27 mouse cellular contexts compared by ENCODE assay signal in genomic region chr6:143157401-143157800, GRCm38 (mm10). TPM values are rescaled to one million over a fixed set of nuclear protein-coding genes. Genes with fewer than 3 reads are reported as not detected.
DNase-seq lines count a peak whose midpoint lies in the region; ATAC-seq and TF ChIP-seq lines count a peak whose summit lies in the region.
"Had no signal": no experiment of that assay in that cellular context is flagged by ENCODE, and none has a peak within 500 bp of the region (broad histone marks: within the 10 kb centered on the region; RNA-seq: fewer than 3 reads in every experiment).

No protein-coding gene starts in this region.

- in situ Hi-C loops in ES-E14 (cut with MboI; ENCODE audit: low sequenced_read_pairs in 2 of 2, unreplicated experiment in 2 of 2), result no loop called here

- H3K27me3 ChIP-seq in midbrain, embryonic 11.5 days (ENCODE audit: control insufficient read depth, insufficient read depth, low read length), result no peaks in the 10 kb centered on the region
- H3K27me3 ChIP-seq in midbrain, embryonic 13.5 days, result no peaks in the 10 kb centered on the region; the same call in 1 of the 2 replicates
- H3K27me3 ChIP-seq in ES-Bruce4 (ENCODE audit: control insufficient read depth, insufficient read depth, low read length, poor library complexity, severe bottlenecking), result no peaks in the 10 kb centered on the region
- H3K27me3 ChIP-seq: CH12.LX; hindbrain, embryonic 13.5 days; intestine, embryonic 15.5 days; Patski had no signal

- peak; percentile 59; the same call in 1 of the 2 replicates for TF ChIP-seq EP300 in ES-Bruce4 (IDR thresholded peaks at IDR 0.05; ENCODE audit: insufficient read depth, low read depth, low read length)

- H3K4me3 ChIP-seq in midbrain, embryonic 11.5 days (ENCODE audit: low read depth, low read length), result no peak overlapping the region
- H3K4me3 ChIP-seq in midbrain, embryonic 13.5 days (replicated peaks), result no peak overlapping the region
- H3K4me3 ChIP-seq in ES-Bruce4 (ENCODE audit: low read depth, low read length) (no peak overlapping the region), ES-E14 (ENCODE audit: insufficient read depth in 1 of 2, low read depth in 1 of 2, low read length in 2 of 2, poor library complexity in 1 of 2, severe bottlenecking in 1 of 2) (no peak overlapping the region)
- H3K4me3 ChIP-seq: forebrain, embryonic 10.5 days; forebrain, embryonic 13.5 days; hindbrain, embryonic 10.5 days; hindbrain, embryonic 13.5 days; intestine, embryonic 15.5 days had no signal

- TF ChIP-seq CTCF in ES-Bruce4 (IDR thresholded peaks at IDR 0.05; ENCODE audit: low read depth, low read length), result no peak

- no peak for TF ChIP-seq POLR2A in ES-Bruce4 (IDR thresholded peaks at IDR 0.05; ENCODE audit: insufficient read depth, low read length)

- peak; percentile 35 for DNase-seq in midbrain, embryonic 11.5 days (ENCODE audit: low spot score, missing footprints)
- DNase-seq in ES-E14 (ENCODE audit: low read depth, low spot score), result no peak
- no peak for DNase-seq in kidney, adult 8-10 months
- DNase-seq in spleen, postnatal 4 days (ENCODE audit: low spot score in 2 of 2), result no peak
- DNase-seq: adrenal gland, adult 8-10 months; adrenal gland, postnatal 25 days; cerebellum, adult 11-12 months; cerebellum, adult 8-10 months; cerebellum, postnatal 10 days; cerebellum, postnatal 36 days; gastrocnemius, postnatal 10 days; gastrocnemius, postnatal 36 days; heart, postnatal 36 days had no signal

- no peaks in the 10 kb centered on the region for H3K36me3 ChIP-seq in midbrain, embryonic 11.5 days (ENCODE audit: control insufficient read depth, insufficient read depth, low read length)
- H3K36me3 ChIP-seq in midbrain, embryonic 13.5 days, result no peaks in the 10 kb centered on the region
- H3K36me3 ChIP-seq in ES-Bruce4 (ENCODE audit: control insufficient read depth, insufficient read depth, low read length, poor library complexity, severe bottlenecking) (no peaks in the 10 kb centered on the region), ES-E14 (ENCODE audit: control insufficient read depth, insufficient read depth, low read length, poor library complexity, severe bottlenecking) (no peaks in the 10 kb centered on the region)
- H3K36me3 ChIP-seq: forebrain, embryonic 10.5 days; G1E; hindbrain, embryonic 10.5 days; hindbrain, embryonic 13.5 days; intestine, embryonic 15.5 days had no signal

- H3K9ac ChIP-seq in midbrain, embryonic 11.5 days (ENCODE audit: low read length), result no peak overlapping the region
- H3K9ac ChIP-seq in midbrain, embryonic 13.5 days (replicated peaks), result no peak overlapping the region
- H3K9ac ChIP-seq in ES-Bruce4 (ENCODE audit: low read depth, poor library complexity, severe bottlenecking), result no peak overlapping the region
- H3K9ac ChIP-seq in ES-E14 (ENCODE audit: insufficient read depth, low read depth, low read length, poor library complexity, severe bottlenecking), result no peak overlapping the region
- H3K9ac ChIP-seq: forebrain, embryonic 13.5 days; hindbrain, embryonic 13.5 days; intestine, embryonic 15.5 days had no signal

- no peaks in the 10 kb centered on the region for H3K9me3 ChIP-seq in midbrain, embryonic 11.5 days (ENCODE audit: control insufficient read depth, low read length)
- H3K9me3 ChIP-seq in midbrain, embryonic 13.5 days, result no peaks in the 10 kb centered on the region
- H3K9me3 ChIP-seq in ES-Bruce4 (replicated peaks; ENCODE audit: control insufficient read depth, insufficient read depth, low read length, poor library complexity, severe bottlenecking) (no peaks in the 10 kb centered on the region), ES-E14 (ENCODE audit: control insufficient read depth, insufficient read depth, low read depth, low read length) (no peaks in the 10 kb centered on the region)
- H3K9me3 ChIP-seq: forebrain, embryonic 10.5 days; forebrain, embryonic 13.5 days; G1E; hindbrain, embryonic 10.5 days; hindbrain, embryonic 13.5 days; intestine, embryonic 15.5 days had no signal

- H3K4me2 ChIP-seq in midbrain, embryonic 11.5 days, result no peak overlapping the region
- H3K4me2 ChIP-seq in midbrain, embryonic 13.5 days (replicated peaks), result no peak overlapping the region
- H3K4me2 ChIP-seq: forebrain, embryonic 13.5 days; heart, embryonic 11.5 days; hindbrain, embryonic 13.5 days; intestine, embryonic 15.5 days had no signal

- no peaks in the 10 kb centered on the region; the same call in 1 of the 2 replicates for H3K4me1 ChIP-seq in midbrain, embryonic 11.5 days (ENCODE audit: control insufficient read depth, insufficient read depth, low read length)
- 0 out of 2 replicates have a peak, but pooled peaks cover 6% of the 10 kb centered on the region for H3K4me1 ChIP-seq in midbrain, embryonic 13.5 days (replicated peaks)
- peaks cover 6% of the 10 kb centered on the region for H3K4me1 ChIP-seq in ES-Bruce4 (ENCODE audit: control insufficient read depth, insufficient read depth, low read length)
- peaks cover 29 to 31% of the 10 kb centered on the region in 2 experiments for H3K4me1 ChIP-seq in ES-E14 (ENCODE audit: control insufficient read depth in 2 of 2, insufficient read depth in 2 of 2, low read length in 2 of 2, poor library complexity in 1 of 2)

- 87% methylated on average over 8 of the region's 8 CpGs for WGBS in midbrain, embryonic 11.5 days
- 89% methylated on average over 8 of the region's 8 CpGs for WGBS in midbrain, embryonic 13.5 days

- H3K27ac ChIP-seq in midbrain, embryonic 11.5 days (ENCODE audit: low read depth, low read length), result no peak overlapping the region
- H3K27ac ChIP-seq in midbrain, embryonic 13.5 days, result no peak overlapping the region
- peak overlapping the region; percentile 93 for H3K27ac ChIP-seq in ES-Bruce4 (ENCODE audit: insufficient read depth, low read length)
- H3K27ac ChIP-seq in ES-E14 (ENCODE audit: insufficient read depth, low read depth, low read length, poor library complexity, severe bottlenecking), result peak overlapping the region; percentile 89; the same call in 1 of the 2 replicates
- H3K27ac ChIP-seq: forebrain, embryonic 10.5 days; forebrain, embryonic 13.5 days; hindbrain, embryonic 10.5 days; hindbrain, embryonic 13.5 days; intestine, embryonic 15.5 days had no signal

- ATAC-seq in midbrain, embryonic 11.5 days (ENCODE audit: low FRiP score), result no peak
- no peak for ATAC-seq in midbrain, embryonic 13.5 days
- ATAC-seq: activated CD4-positive, CD25-positive, alpha-beta regulatory T cell, adult 4 months; forebrain, embryonic 13.5 days; forebrain, embryonic 16.5 days; hindbrain, embryonic 16.5 days; intestine, embryonic 15.5 days; Patski had no signal

TF ChIP-seq in ES-E14, 5 proteins besides CTCF, POLR2A, EP300 and RAD21:
- TF ChIP-seq CHD2 (IDR thresholded peaks at IDR 0.05; ENCODE audit: low read depth, low read length) (no peak), ZC3H11A (IDR thresholded peaks at IDR 0.05; ENCODE audit: borderline replicate concordance, low read depth, low read length) (no peak), HCFC1 (IDR thresholded peaks at IDR 0.05; ENCODE audit: borderline replicate concordance, insufficient read depth, low read length) (no peak), ZNF384 (IDR thresholded peaks at IDR 0.05; ENCODE audit: low read depth, low read length) (no peak), MAFK (IDR thresholded peaks at IDR 0.05; ENCODE audit: insufficient read depth, low read depth, low read length) (no peak)

RNA-seq across cellular contexts. Expression of gene Etnk1, which starts 9.6 kb away (rescaled TPM):
- 30.7 and 32.3 TPM in 2 replicates for polyA plus RNA-seq in midbrain, embryonic 11.5 days (2014; fragmentation: Nextera tagmentation; extraction: Ambion mirVana)
- polyA plus RNA-seq in midbrain, embryonic 13.5 days (2015; fragmentation: Nextera tagmentation; extraction: Ambion mirVana), result 32.8 and 34.2 TPM in 2 replicates
- polyA plus RNA-seq in ES-Bruce4 (2011; ENCODE audit: insufficient read depth, insufficient read length, low read depth, missing spikeins), result 140 and 149 TPM in 2 replicates
- 75.7 and 82.5 TPM in 2 replicates for total RNA-seq in ES-E14 (2012; rRNA removed)

RNA-seq across cellular contexts. Expression of gene C2cd5, which starts 57.5 kb away (rescaled TPM):
- polyA plus RNA-seq in midbrain, embryonic 11.5 days (2014; fragmentation: Nextera tagmentation; extraction: Ambion mirVana), result 29.1 and 29.2 TPM in 2 replicates
- polyA plus RNA-seq in midbrain, embryonic 13.5 days (2015; fragmentation: Nextera tagmentation; extraction: Ambion mirVana), result 45.0 and 49.5 TPM in 2 replicates
- polyA plus RNA-seq in ES-Bruce4 (2011; ENCODE audit: insufficient read depth, insufficient read length, low read depth, missing spikeins), result 49.6 and 57.2 TPM in 2 replicates
- 26.5 and 36.7 TPM in 2 replicates for total RNA-seq in ES-E14 (2012; rRNA removed)

Comparison
In these comparisons a context has a peak if more than half of its experiments do, and no peak if none do; other contexts are left out.
1. H3K27ac ChIP-seq: peak in ES-Bruce4 (single experiment) and ES-E14 (single experiment); none in midbrain, embryonic 11.5 days (single experiment) and midbrain, embryonic 13.5 days (single experiment).